Mouse (Mus musculus): Measurements from ENCODE around the gene Lsm7. TPM values are rescaled to one million over a fixed set of nuclear protein-coding genes. Genes with fewer than 3 reads are reported as not detected.

Gene Lsm7
- total and polyA plus RNA-seq, 2 experiments from 2014 or later, result 249 to 299 TPM

DNA sequence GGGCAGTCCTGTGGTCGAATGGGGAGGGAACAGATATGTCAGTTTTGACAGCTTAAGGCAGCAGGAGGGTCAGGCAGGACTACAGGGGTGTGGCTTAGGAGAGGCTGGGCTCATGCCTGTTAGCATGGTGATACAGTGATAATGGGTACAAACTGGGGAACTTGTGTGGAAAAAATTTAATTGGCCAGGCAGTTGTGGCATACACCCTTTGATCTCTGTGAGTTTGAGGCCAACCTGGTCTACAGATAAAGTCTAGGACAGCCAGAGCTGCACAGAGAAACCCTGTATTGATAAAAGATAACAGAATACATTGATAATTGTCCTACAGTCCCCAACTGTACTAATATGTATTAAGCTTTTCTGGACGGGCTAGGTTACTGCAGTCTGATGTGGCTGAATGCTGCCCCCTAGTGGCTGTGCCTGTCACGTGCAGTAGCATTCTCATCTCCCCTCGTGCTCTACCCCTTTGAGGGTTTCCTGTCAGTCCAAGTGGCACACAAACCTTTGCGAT is 25.2 kb upstream of the Lsm7 start:
- no peak overlapping the region for H3K9ac ChIP-seq (replicated peaks; ENCODE audit: low read length, poor library complexity, severe bottlenecking)
- no peak for ATAC-seq (ENCODE audit: low FRiP score)
- TF ChIP-seq CTCF (IDR thresholded peaks at IDR 0.05), result peak; percentile 81
- WGBS, result 23% methylated on average over 5 of the region's 5 CpGs
- no peaks in the 10 kb centered on the region for H3K36me3 ChIP-seq (ENCODE audit: insufficient read depth, low read length)
- no peak overlapping the region for H3K27ac ChIP-seq (ENCODE audit: low read depth, low read length)
- no peaks in the 10 kb centered on the region for H3K4me1 ChIP-seq (ENCODE audit: insufficient read depth, low read length)
- H3K4me3 ChIP-seq (ENCODE audit: low read depth, low read length), result no peak overlapping the region
- no peak overlapping the region for H3K4me2 ChIP-seq (ENCODE audit: low read depth, low read length, poor library complexity, severe bottlenecking)
- H3K9me3 ChIP-seq (ENCODE audit: low read length), result no peaks in the 10 kb centered on the region
- no peaks in the 10 kb centered on the region for H3K27me3 ChIP-seq (ENCODE audit: insufficient read depth, low read length)
- peak; percentile 66 for DNase-seq (ENCODE audit: low spot score)

DNA sequence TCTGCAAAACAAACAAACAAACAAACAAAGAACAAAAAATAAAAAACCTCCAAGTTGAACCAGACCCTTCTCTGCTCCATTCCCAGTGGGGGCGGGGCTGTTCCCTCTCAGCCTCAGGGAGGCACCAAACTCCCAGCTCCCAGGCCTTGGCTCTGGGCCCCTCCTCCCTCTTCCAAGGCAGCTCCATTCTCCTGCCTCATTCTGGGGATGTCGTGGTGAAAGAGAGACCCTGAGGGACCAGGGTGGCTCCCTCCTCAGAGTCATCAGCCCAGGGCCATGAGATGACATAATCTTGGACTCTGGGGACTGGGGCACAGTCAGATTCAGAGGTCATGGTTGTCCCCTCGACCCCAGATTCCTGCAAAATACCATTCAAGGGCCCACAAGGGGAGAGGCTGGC is 21.6 kb upstream of the Lsm7 start:
- Histone ChIP-seq H3K4me3 (ENCODE audit: low read depth, low read length) (no peak overlapping the region), H3K27ac (ENCODE audit: low read depth, low read length) (no peak overlapping the region), H3K4me2 (ENCODE audit: low read depth, low read length, poor library complexity, severe bottlenecking) (no peak overlapping the region), H3K27me3 (ENCODE audit: insufficient read depth, low read length) (no peaks in the 10 kb centered on the region), H3K9ac (replicated peaks; ENCODE audit: low read length, poor library complexity, severe bottlenecking) (no peak overlapping the region), H3K9me3 (ENCODE audit: low read length) (no peaks in the 10 kb centered on the region), H3K36me3 (ENCODE audit: insufficient read depth, low read length) (no peaks in the 10 kb centered on the region), H3K4me1 (ENCODE audit: insufficient read depth, low read length) (no peaks in the 10 kb centered on the region)
- no peak for ATAC-seq (ENCODE audit: low FRiP score)
- WGBS, result 8% methylated on average over 3 of the region's 3 CpGs
- DNase-seq (ENCODE audit: low spot score), result no peak
- no peak for TF ChIP-seq CTCF (IDR thresholded peaks at IDR 0.05)

DNA sequence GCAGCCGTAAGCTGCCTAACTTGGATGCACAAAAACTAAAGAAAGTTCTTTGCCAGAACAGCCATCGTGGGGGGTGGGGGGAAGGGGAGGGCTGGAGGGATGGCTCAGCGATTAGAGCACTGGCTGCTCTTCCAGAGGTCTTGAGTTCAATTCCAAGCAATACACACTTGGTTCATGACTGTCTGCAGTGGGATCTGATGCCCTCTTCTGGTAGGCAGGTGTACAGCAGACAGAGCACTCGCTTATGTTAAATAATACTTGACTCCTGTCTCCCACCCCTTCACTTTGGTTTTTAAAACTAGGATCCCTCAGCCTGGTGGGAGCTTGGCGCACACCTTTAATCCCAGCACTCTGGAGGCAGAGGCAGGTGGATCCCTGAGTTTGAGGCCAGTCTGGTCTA is 21.0 kb upstream of the Lsm7 start:
- WGBS, result 27% methylated on average over 5 of the region's 5 CpGs
- H3K4me1 ChIP-seq (ENCODE audit: insufficient read depth, low read length), result no peaks in the 10 kb centered on the region
- no peaks in the 10 kb centered on the region for H3K9me3 ChIP-seq (ENCODE audit: low read length)
- DNase-seq (ENCODE audit: low spot score) (peak; percentile 39), ATAC-seq (ENCODE audit: low FRiP score) (no peak)
- no peak overlapping the region for H3K4me3 ChIP-seq (ENCODE audit: low read depth, low read length)
- no peaks in the 10 kb centered on the region for H3K36me3 ChIP-seq (ENCODE audit: insufficient read depth, low read length)
- no peak overlapping the region for H3K4me2 ChIP-seq (ENCODE audit: low read depth, low read length, poor library complexity, severe bottlenecking)
- peak; percentile 83 for TF ChIP-seq CTCF (IDR thresholded peaks at IDR 0.05)
- H3K27ac ChIP-seq (ENCODE audit: low read depth, low read length), result no peak overlapping the region
- no peaks in the 10 kb centered on the region for H3K27me3 ChIP-seq (ENCODE audit: insufficient read depth, low read length)
- no peak overlapping the region for H3K9ac ChIP-seq (replicated peaks; ENCODE audit: low read length, poor library complexity, severe bottlenecking)

DNA sequence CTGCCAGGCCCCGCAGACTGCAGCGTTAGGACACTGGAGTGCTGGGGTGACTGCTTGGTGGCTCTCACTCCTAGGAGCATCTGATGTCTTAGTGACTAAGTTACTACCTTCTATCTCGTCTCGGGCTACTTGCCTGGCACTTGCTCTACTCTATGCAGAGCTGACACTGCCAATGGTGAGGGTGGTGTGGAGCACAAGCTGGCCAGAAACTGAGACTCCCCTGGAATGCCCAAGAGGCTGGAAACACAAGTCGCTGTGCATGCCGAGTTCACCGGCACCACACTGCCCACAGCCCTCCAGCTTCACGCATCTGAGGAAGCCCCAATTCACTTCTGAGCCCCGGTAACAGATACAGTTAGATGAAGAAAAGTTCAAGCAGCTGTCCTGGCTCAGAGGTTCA is 19.0 kb upstream of the Lsm7 start:
- Histone ChIP-seq H3K27ac (ENCODE audit: low read depth, low read length) (no peak overlapping the region), H3K27me3 (ENCODE audit: insufficient read depth, low read length) (no peaks in the 10 kb centered on the region), H3K4me3 (ENCODE audit: low read depth, low read length) (no peak overlapping the region), H3K4me1 (ENCODE audit: insufficient read depth, low read length) (no peaks in the 10 kb centered on the region), H3K9me3 (ENCODE audit: low read length) (no peaks in the 10 kb centered on the region), H3K36me3 (ENCODE audit: insufficient read depth, low read length) (no peaks in the 10 kb centered on the region), H3K4me2 (ENCODE audit: low read depth, low read length, poor library complexity, severe bottlenecking) (no peak overlapping the region), H3K9ac (replicated peaks; ENCODE audit: low read length, poor library complexity, severe bottlenecking) (no peak overlapping the region)
- TF ChIP-seq CTCF (IDR thresholded peaks at IDR 0.05), result no peak
- WGBS, result 79% methylated on average over 9 of the region's 9 CpGs
- ATAC-seq (ENCODE audit: low FRiP score), result no peak
- no peak for DNase-seq (ENCODE audit: low spot score)

DNA sequence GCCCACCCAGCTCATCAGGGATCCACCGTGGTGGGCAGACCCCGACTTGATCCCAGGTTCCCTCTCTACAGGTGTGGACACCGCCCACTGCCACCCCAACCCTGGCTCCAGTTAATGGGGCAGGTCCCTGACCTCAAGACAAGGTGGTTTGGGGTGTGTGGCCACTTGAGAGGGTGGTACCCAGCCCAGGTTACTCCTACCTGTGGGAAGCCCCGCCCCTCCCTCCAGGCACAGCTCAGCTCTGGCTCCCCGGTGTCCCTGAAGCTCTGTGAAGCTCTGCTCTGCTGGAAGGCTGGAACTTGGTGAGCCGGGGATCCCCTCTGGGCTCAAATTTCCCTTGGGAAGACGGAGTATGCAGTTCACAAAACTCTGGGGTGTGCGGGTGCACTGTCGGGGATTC is 16.6 kb upstream of the Lsm7 start, which contains the start of gene Tmprss9:
TSS of gene Tmprss9 (plus strand) at position 268 of the 400 bp plus-strand sequence.
- H3K9me3 ChIP-seq (ENCODE audit: low read length), result no peaks in the 10 kb centered on the region
- no peak for TF ChIP-seq CTCF (IDR thresholded peaks at IDR 0.05)

DNA sequence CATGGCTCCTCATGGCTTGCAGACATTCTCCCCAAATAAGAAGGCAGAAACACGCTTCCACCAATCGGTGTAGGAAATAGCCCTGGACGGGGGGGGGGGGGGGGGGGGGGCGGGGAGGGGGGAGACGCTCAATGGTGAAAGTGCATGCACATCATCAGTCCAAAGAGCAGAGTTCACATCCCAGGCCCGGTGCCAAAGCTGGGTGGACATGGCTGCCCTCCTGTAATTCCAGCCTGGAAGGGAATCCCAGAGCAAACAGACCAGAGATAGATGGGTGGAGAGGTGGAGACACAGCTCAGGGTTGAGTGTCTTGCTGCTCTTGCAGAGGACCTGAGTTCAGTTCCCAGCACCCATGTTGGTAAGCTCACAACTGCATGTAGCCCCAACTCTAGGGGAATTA is 16.0 kb upstream of the Lsm7 start:
- no peak overlapping the region for H3K4me2 ChIP-seq (ENCODE audit: low read depth, low read length, poor library complexity, severe bottlenecking)
- no peak overlapping the region for H3K9ac ChIP-seq (replicated peaks; ENCODE audit: low read length, poor library complexity, severe bottlenecking)
- H3K9me3 ChIP-seq (ENCODE audit: low read length), result no peaks in the 10 kb centered on the region
- no peaks in the 10 kb centered on the region for H3K27me3 ChIP-seq (ENCODE audit: insufficient read depth, low read length)
- peaks cover 25% of the 10 kb centered on the region for H3K36me3 ChIP-seq (ENCODE audit: insufficient read depth, low read length)
- H3K4me1 ChIP-seq (ENCODE audit: insufficient read depth, low read length), result no peaks in the 10 kb centered on the region
- H3K27ac ChIP-seq (ENCODE audit: low read depth, low read length), result no peak overlapping the region
- WGBS, result 83% methylated on average over 2 of the region's 6 CpGs
- TF ChIP-seq CTCF (IDR thresholded peaks at IDR 0.05), result no peak
- DNase-seq (ENCODE audit: low spot score) (no peak), ATAC-seq (ENCODE audit: low FRiP score) (no peak)
- no peak overlapping the region for H3K4me3 ChIP-seq (ENCODE audit: low read depth, low read length)

More for the DNA sequence above, 16.6 kb upstream of the Lsm7 start, which contains the start of gene Tmprss9:
- no peak within 1 kb of the TSS for H3K27ac ChIP-seq (ENCODE audit: low read depth, low read length)
- H3K4me2 ChIP-seq (ENCODE audit: low read depth, low read length, poor library complexity, severe bottlenecking), result no peak within 1 kb of the TSS
- no peaks in the 10 kb centered on the region for H3K27me3 ChIP-seq (ENCODE audit: insufficient read depth, low read length)
- H3K9ac ChIP-seq (replicated peaks; ENCODE audit: low read length, poor library complexity, severe bottlenecking), result no peak within 1 kb of the TSS
- H3K4me3 ChIP-seq (ENCODE audit: low read depth, low read length), result no peak within 1 kb of the TSS
- ATAC-seq (ENCODE audit: low FRiP score) (no peak; the same call in 1 of the 2 replicates), DNase-seq (ENCODE audit: low spot score) (no peak)
- H3K36me3 ChIP-seq (ENCODE audit: insufficient read depth, low read length), result peaks cover 19% of the 10 kb centered on the region
- no peaks in the 10 kb centered on the region for H3K4me1 ChIP-seq (ENCODE audit: insufficient read depth, low read length)
- 44% methylated on average over 9 of the region's 9 CpGs for WGBS
